Mouse (Mus musculus) small intestine, adult 2 months (tissue): ENCODE results near the gene Camta2.

ENCODE experiments used
- CTCF ChIP-seq: fragments of 200-500 bp; IDR thresholded peaks from 2 replicates; pipeline ENCODE4 v1.5.1; 2012; ENCODE audit warnings: low read depth, mild to moderate bottlenecking, control low read depth, inconsistent platforms, low read length, moderate library complexity, mixed read lengths; ENCODE audit not compliant: insufficient replicate concordance, insufficient read length; ENCODE audit errors: extremely low read depth
- POLR2A ChIP-seq: fragments of 200-500 bp; IDR thresholded peaks from 2 replicates; pipeline ENCODE4 v1.6.1; 2012; ENCODE audit warnings: low read depth, mild to moderate bottlenecking, control low read depth, inconsistent platforms, low read length, moderate library complexity

- TF ChIP-seq POLR2A: no peak
- TF ChIP-seq CTCF: no peak
Observed at GRCm38 (mm10) chr11:70688372-70688771, 467 bp upstream of the Camta2 start.
